Mouse (Mus musculus) hindbrain, embryonic 13.5 days (tissue): Measurements from ENCODE around the gene Spaca3. TPM values are rescaled to one million over a fixed set of nuclear protein-coding genes. Genes with fewer than 3 reads are reported as not detected.

Source experiments
- ATAC-seq: fragments of 200-750 bp; cut with Nextera tagmentation; 2 replicates; pipeline ENCODE4 v1.8.0; 2017; ENCODE audit warnings: moderate TSS enrichment; ENCODE audit not compliant: low FRiP score
- H3K27ac ChIP-seq: fragments of 300-500 bp; sonication (generic); 2 replicates; pipeline ENCODE4 v1.5.1; 2015; ENCODE audit warnings: inconsistent platforms, mild to moderate bottlenecking, moderate library complexity
- H3K27me3 ChIP-seq: fragments of 300-500 bp; sonication (generic); 2 replicates; pipeline ENCODE4 v1.6.1; 2015; ENCODE audit warnings: mild to moderate bottlenecking, inconsistent platforms
- H3K36me3 ChIP-seq: fragments of 300-500 bp; sonication (generic); 2 replicates; pipeline ENCODE4 v1.6.1; 2015; ENCODE audit warnings: mild to moderate bottlenecking, inconsistent platforms
- H3K4me1 ChIP-seq: fragments of 300-500 bp; sonication (generic); replicated peaks from 2 replicates; pipeline ENCODE4 v1.6.1; 2015; ENCODE audit warnings: inconsistent platforms
- H3K4me2 ChIP-seq: fragments of 300-500 bp; sonication (generic); 2 replicates; pipeline ENCODE4 v1.6.1; 2015; ENCODE audit warnings: inconsistent platforms, mild to moderate bottlenecking, moderate library complexity
- H3K4me3 ChIP-seq: fragments of 300-500 bp; sonication (generic); 2 replicates; pipeline ENCODE4 v1.5.1; 2015; ENCODE audit warnings: mild to moderate bottlenecking, inconsistent platforms
- H3K9ac ChIP-seq: fragments of 300-500 bp; sonication (generic); 2 replicates; pipeline ENCODE4 v1.6.1; 2015; ENCODE audit warnings: mild to moderate bottlenecking, inconsistent platforms
- H3K9me3 ChIP-seq: fragments of 300-500 bp; sonication (generic); 2 replicates; pipeline ENCODE4 v1.6.1; 2016; ENCODE audit warnings: inconsistent platforms
- WGBS: fragments of 180-500 bp; shearing (Covaris S2); methylation state at CpG from one replicate; pipeline ENCODE4 v1.1.7; 2015; 5-methylcytosine and 5-hydroxymethylcytosine counted together
- polyA plus RNA-seq: library from polyadenylated mRNA; unstranded; fragments of >200 nt; fragmentation: Nextera tagmentation; extraction: Ambion mirVana; gene quantifications from 2 replicates; pipeline ENCODE4 v1.2.1, GENCODE M21; 2015

The Spaca3 gene
- not detected in 2 replicates for polyA plus RNA-seq

DNA sequence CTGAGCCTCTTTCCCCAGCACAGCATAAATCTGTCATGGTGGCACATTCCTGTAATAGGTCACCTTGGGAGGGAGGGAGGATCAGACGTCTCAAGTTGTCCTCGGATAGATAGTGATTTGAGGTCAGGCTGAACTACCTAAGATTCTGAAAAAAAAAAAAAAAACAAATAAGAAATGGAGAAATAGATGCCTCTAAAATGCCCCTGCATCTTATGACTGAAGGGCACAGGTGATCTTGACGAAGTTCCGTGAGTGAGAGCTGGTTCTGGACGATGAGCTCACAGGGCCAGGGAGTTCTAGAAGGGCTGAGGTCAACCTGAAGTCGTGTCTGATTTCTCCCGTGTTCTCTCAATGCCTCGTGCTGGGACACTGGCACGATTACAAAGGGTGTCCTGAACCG, at the start of gene Spaca3:
TSS of gene Spaca3 (plus strand) at position 301 of the 400 bp plus-strand sequence.
- Histone ChIP-seq H3K27me3 (no peaks in the 10 kb centered on the region), H3K4me2 (no peak within 1 kb of the TSS), H3K27ac (no peak within 1 kb of the TSS), H3K4me1 (peaks cover 5% of the 10 kb centered on the region; the same call in 1 of the 2 replicates), H3K36me3 (no peaks in the 10 kb centered on the region), H3K9ac (no peak within 1 kb of the TSS), H3K9me3 (no peaks in the 10 kb centered on the region), H3K4me3 (no peak within 1 kb of the TSS)
- WGBS, result 69% methylated on average over 10 of the region's 10 CpGs
- ATAC-seq, result no peak

GRCm38 (mm10) chr11:80808551-80809070, 49.6 kb upstream of the Spaca3 start:
- H3K9ac ChIP-seq, result no peak overlapping the region
- H3K27me3 ChIP-seq, result no peaks in the 10 kb centered on the region
- no peak overlapping the region for H3K27ac ChIP-seq
- H3K4me1 ChIP-seq, result peaks cover 17% of the 10 kb centered on the region
- no peak overlapping the region for H3K4me3 ChIP-seq
- ATAC-seq, result no peak
- H3K9me3 ChIP-seq, result no peaks in the 10 kb centered on the region
- no peak overlapping the region for H3K4me2 ChIP-seq
- H3K36me3 ChIP-seq, result peaks cover 3% of the 10 kb centered on the region; the same call in 1 of the 2 replicates
- WGBS, result 83% methylated on average over 6 of the region's 6 CpGs

DNA sequence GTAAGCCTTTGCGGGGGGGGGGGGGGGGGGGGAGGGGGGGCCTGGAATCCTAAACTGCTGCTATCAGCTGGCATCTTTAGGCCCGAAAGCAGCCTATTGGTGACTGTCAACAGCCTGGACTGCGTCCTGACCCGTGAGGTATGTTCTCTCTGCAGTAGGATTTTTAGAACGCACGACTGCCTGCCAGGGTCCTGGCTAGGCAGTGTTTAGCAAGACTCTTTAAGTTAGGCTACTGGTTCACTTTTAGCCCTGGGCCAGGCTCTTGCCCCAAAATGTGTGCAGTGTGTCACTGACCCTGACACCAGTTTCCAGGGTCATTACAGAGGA, 48.5 kb upstream of the Spaca3 start:
- Histone ChIP-seq H3K36me3 (peaks cover 3% of the 10 kb centered on the region; the same call in 1 of the 2 replicates), H3K27me3 (no peaks in the 10 kb centered on the region), H3K4me2 (peak overlapping the region; percentile 88), H3K4me1 (peaks cover 17% of the 10 kb centered on the region), H3K4me3 (peak overlapping the region; percentile 52), H3K9me3 (no peaks in the 10 kb centered on the region), H3K27ac (no peak overlapping the region), H3K9ac (peak overlapping the region; percentile 83)
- 33% methylated on average over 5 of the region's 6 CpGs for WGBS
- no peak for ATAC-seq

DNA sequence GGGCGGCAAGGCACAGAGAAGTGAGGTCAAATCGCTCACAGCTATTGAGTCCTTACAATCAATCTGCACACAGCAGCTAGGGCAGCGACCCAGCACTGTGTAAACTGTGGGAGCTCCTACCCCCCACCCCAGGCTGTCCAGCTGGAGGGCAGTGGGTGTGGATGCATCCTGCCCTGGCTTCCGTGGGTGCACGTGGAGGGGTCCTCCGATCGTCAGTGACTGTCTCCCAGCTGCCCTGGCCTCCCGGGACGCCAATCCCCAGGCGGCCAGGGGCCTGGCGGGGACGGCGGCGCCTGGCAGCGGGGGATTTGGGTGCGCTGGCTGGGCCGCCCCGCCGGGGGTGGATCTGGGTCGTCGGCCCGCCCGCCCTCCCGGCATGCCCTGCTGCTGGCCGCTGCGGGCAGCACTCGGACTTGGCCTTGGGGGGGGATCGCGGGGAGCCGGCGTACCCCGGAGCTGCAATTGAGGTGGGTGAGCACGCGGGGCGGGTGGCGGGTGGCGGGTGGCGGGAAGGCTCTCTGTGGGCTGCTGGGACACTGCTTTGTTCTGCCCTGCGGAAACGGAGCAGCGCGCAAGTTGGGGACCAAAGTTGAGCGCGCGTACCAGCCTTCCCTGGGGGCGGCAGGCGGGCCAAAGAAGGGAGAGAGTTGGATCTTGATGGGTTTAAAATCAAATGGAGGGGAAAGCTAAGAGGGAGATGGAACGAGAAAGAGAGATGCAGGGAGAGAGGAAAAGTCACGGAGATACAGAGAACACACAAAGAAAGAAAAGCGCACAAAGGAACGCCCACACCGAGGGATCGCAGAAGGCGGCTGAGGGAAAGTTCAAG, 48.0 kb upstream of the Spaca3 start, which contains the start of gene Tmem98:
TSS of gene Tmem98 (plus strand) at position 183 of the 829 bp plus-strand sequence.
- Histone ChIP-seq H3K27me3 (no peaks in the 10 kb centered on the region), H3K4me3 (peak within 1 kb of the TSS; percentile 52), H3K27ac (0 out of 2 replicates have a peak within 1 kb of the TSS, but pooled peaks have one; percentile 44), H3K4me2 (peak within 1 kb of the TSS; percentile 88), H3K9me3 (no peaks in the 10 kb centered on the region), H3K9ac (peak within 1 kb of the TSS; percentile 83), H3K4me1 (peaks cover 17% of the 10 kb centered on the region), H3K36me3 (peaks cover 4% of the 10 kb centered on the region; the same call in 1 of the 2 replicates)
- peak; percentile 54; the same call in 1 of the 2 replicates for ATAC-seq
- under 1% methylated on average over 40 of the region's 54 CpGs for WGBS

DNA sequence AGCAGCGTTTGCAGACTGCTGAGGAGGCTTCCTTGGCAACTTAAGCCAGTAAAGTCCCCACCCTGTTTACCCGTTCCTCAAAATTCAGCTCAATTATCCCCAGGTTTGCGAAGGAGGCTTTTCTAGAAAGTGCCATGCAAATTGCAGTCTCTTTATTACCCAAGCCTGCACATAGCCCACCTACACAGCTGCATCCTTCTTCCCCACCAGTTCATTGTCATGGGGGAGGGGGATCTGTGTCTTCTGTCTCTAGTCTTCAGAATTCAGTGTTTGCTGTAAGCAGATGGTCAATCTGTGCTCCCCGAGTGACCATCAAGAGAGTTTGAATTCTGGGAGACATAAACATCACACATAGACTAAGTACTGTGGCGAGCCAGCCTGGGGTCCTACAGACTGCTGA, 47.0 kb upstream of the Spaca3 start:
- Histone ChIP-seq H3K4me1 (peaks cover 17% of the 10 kb centered on the region), H3K27me3 (no peaks in the 10 kb centered on the region), H3K4me2 (peak overlapping the region; percentile 88), H3K9ac (peak overlapping the region; percentile 83), H3K9me3 (no peaks in the 10 kb centered on the region), H3K27ac (no peak overlapping the region), H3K4me3 (peak overlapping the region; percentile 52), H3K36me3 (peaks cover 10% of the 10 kb centered on the region; the same call in 1 of the 2 replicates)
- no peak for ATAC-seq
- 18% methylated on average over 5 of the region's 5 CpGs for WGBS

DNA sequence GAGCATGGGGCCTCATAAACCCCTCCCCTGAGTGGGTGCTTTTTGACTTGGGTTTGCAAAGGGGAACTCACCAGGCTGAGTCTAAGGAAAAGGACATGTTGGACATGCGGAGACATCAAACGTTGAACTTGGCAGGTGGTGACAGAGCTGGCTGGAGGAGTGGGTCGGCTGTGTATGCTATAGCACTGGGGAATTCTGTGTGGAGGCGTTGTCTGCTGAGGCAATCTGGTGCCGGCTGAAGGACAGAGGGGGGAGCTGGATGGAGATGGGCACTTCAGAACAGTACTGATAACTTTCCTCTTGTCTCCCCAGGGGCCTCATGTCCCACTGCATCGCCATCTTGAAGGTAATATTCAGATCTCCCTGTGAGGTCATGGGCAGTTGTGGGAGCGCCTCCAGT, 42.8 kb upstream of the Spaca3 start:
- Histone ChIP-seq H3K4me3 (no peak overlapping the region), H3K27me3 (no peaks in the 10 kb centered on the region), H3K27ac (no peak overlapping the region), H3K9me3 (no peaks in the 10 kb centered on the region), H3K36me3 (peaks cover 10% of the 10 kb centered on the region; the same call in 1 of the 2 replicates), H3K4me2 (no peak overlapping the region), H3K4me1 (peaks cover 23% of the 10 kb centered on the region), H3K9ac (no peak overlapping the region)
- no peak for ATAC-seq
- 86% methylated on average over 7 of the region's 7 CpGs for WGBS

- Histone ChIP-seq H3K27me3 (no peaks in the 10 kb centered on the region), H3K4me2 (no peak overlapping the region), H3K36me3 (peaks cover 13% of the 10 kb centered on the region; the same call in 1 of the 2 replicates), H3K4me3 (no peak overlapping the region), H3K4me1 (peaks cover 11% of the 10 kb centered on the region), H3K9ac (no peak overlapping the region), H3K27ac (no peak overlapping the region), H3K9me3 (no peaks in the 10 kb centered on the region)
- 49% methylated on average over 11 of the region's 11 CpGs for WGBS
- ATAC-seq, result 0 out of 2 replicates have a peak, but pooled peaks have one; percentile 10
Observed at GRCm38 (mm10) chr11:80818060-80818697, 40.0 kb upstream of the Spaca3 start.

- no peak overlapping the region for H3K27ac ChIP-seq
- no peak overlapping the region for H3K4me3 ChIP-seq
- no peak overlapping the region for H3K4me2 ChIP-seq
- H3K27me3 ChIP-seq, result no peaks in the 10 kb centered on the region
- WGBS, result 95% methylated on average over 3 of the region's 3 CpGs
- peaks cover 10% of the 10 kb centered on the region; the same call in 1 of the 2 replicates for H3K36me3 ChIP-seq
- no peak overlapping the region for H3K9ac ChIP-seq
- no peak for ATAC-seq
- no peaks in the 10 kb centered on the region for H3K9me3 ChIP-seq
- H3K4me1 ChIP-seq, result peaks cover 11% of the 10 kb centered on the region
Observed at GRCm38 (mm10) chr11:80820085-80820484, 38.1 kb upstream of the Spaca3 start.

DNA sequence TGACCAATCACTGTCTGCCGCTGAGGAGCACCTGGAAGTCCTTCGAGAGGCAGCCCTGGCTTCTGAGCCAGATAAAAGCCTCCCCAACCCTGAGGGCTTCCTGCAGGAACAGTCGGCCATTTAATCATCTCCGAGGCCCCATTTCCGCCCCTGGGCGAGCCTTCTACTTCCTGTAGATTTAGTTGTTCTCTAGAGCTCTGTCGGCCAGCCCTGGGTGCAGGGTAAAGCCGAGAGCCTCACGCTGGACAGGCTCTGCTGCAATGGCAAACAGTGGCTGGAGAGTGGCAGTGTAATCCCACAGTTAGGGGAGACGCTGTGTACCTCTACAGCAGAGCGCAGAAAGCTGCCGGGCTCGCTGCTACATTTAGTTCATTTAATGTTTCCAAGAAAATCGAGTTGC, 36.9 kb upstream of the Spaca3 start:
- WGBS, result 67% methylated on average over 14 of the region's 14 CpGs
- Histone ChIP-seq H3K36me3 (0 out of 2 replicates have a peak, but pooled peaks cover 3% of the 10 kb centered on the region), H3K27ac (0 out of 2 replicates have a peak overlapping the region, but pooled peaks have one; percentile 2), H3K4me1 (peaks cover 11% of the 10 kb centered on the region), H3K4me2 (no peak overlapping the region), H3K9ac (no peak overlapping the region), H3K4me3 (no peak overlapping the region), H3K9me3 (no peaks in the 10 kb centered on the region), H3K27me3 (no peaks in the 10 kb centered on the region)
- no peak for ATAC-seq

GRCm38 (mm10) chr11:80821794-80822193, 36.4 kb upstream of the Spaca3 start:
- H3K4me2 ChIP-seq, result no peak overlapping the region
- 92% methylated on average over 9 of the region's 9 CpGs for WGBS
- H3K27ac ChIP-seq, result no peak overlapping the region
- H3K9me3 ChIP-seq, result no peaks in the 10 kb centered on the region
- ATAC-seq, result no peak
- 0 out of 2 replicates have a peak, but pooled peaks cover 3% of the 10 kb centered on the region for H3K36me3 ChIP-seq
- peaks cover 11% of the 10 kb centered on the region for H3K4me1 ChIP-seq
- no peak overlapping the region for H3K4me3 ChIP-seq
- H3K9ac ChIP-seq, result no peak overlapping the region
- H3K27me3 ChIP-seq, result no peaks in the 10 kb centered on the region

- H3K9me3 ChIP-seq, result no peaks in the 10 kb centered on the region
- 74% methylated on average over 2 of the region's 2 CpGs for WGBS
- H3K27ac ChIP-seq, result no peak overlapping the region
- H3K9ac ChIP-seq, result no peak overlapping the region
- no peaks in the 10 kb centered on the region for H3K27me3 ChIP-seq
- no peak overlapping the region for H3K4me2 ChIP-seq
- no peak overlapping the region for H3K4me3 ChIP-seq
- ATAC-seq, result no peak
- H3K36me3 ChIP-seq, result no peaks in the 10 kb centered on the region
- peaks cover 12% of the 10 kb centered on the region for H3K4me1 ChIP-seq
Observed at GRCm38 (mm10) chr11:80835395-80835794, 22.8 kb upstream of the Spaca3 start.

GRCm38 (mm10) chr11:80835841-80836240, 22.3 kb upstream of the Spaca3 start:
- ATAC-seq, result no peak
- WGBS, result 75% methylated on average over 4 of the region's 4 CpGs
- Histone ChIP-seq H3K4me2 (no peak overlapping the region), H3K9ac (no peak overlapping the region), H3K9me3 (no peaks in the 10 kb centered on the region), H3K27me3 (no peaks in the 10 kb centered on the region), H3K36me3 (no peaks in the 10 kb centered on the region), H3K4me1 (peaks cover 12% of the 10 kb centered on the region), H3K27ac (no peak overlapping the region), H3K4me3 (no peak overlapping the region)
